Mouse (Mus musculus) urinary bladder, adult 2 months (tissue): ENCODE measurements at regions not wholly inside any gene's neighbourhood (a gene's known extent, or its start where the extent isn't known, plus 50 kb on each side); places are given as distances from the start of the nearest gene placed in this dataset.
"Not testable (repeated sequence)": the region's sequence is repeated elsewhere in the genome, so short reads cannot be mapped to it uniquely, and the experiment has no call there.

ENCODE experiments used
- DNase-seq: peaks from one replicate; pipeline ENCODE4 v3.0.0; 2022; ENCODE audit warnings: low spot score

- no peak for DNase-seq
These were observed 593.5 kb downstream of the Efna5 start for GRCm38 (mm10) chr17:62287666-62288065.

- DNase-seq = no peak
These were observed 594.0 kb downstream of the Efna5 start for GRCm38 (mm10) chr17:62287127-62287526.

GRCm38 (mm10) chr17:62286086-62287080 lies 594.7 kb downstream of the Efna5 start:
- no peak for DNase-seq

- no peak for DNase-seq
These were observed 600.9 kb downstream of the Efna5 start for GRCm38 (mm10) chr17:62280201-62280600.

- no peak for DNase-seq
These were observed 609.7 kb downstream of the Efna5 start for GRCm38 (mm10) chr17:62271399-62271798.

GRCm38 (mm10) chr17:62269279-62269678 lies 611.8 kb downstream of the Efna5 start:
- no peak for DNase-seq

GRCm38 (mm10) chr17:62253448-62253847 lies 627.7 kb downstream of the Efna5 start:
- DNase-seq = no peak

GRCm38 (mm10) chr17:62248011-62248410 lies 633.1 kb downstream of the Efna5 start:
- no peak for DNase-seq

- DNase-seq = no peak
These were observed 634.5 kb downstream of the Efna5 start for GRCm38 (mm10) chr17:62246650-62247049.

- DNase-seq = no peak
These were observed 650.2 kb downstream of the Efna5 start for GRCm38 (mm10) chr17:62230939-62231338.

GRCm38 (mm10) chr17:62210441-62211025 lies 670.6 kb downstream of the Efna5 start:
- DNase-seq = no peak

- no peak for DNase-seq
These were observed 678.5 kb downstream of the Efna5 start for GRCm38 (mm10) chr17:62202658-62203057.

GRCm38 (mm10) chr17:62200491-62200890 lies 680.6 kb downstream of the Efna5 start:
- DNase-seq = no peak

- no peak for DNase-seq
These were observed 681.6 kb downstream of the Efna5 start for GRCm38 (mm10) chr17:62199559-62199958.

GRCm38 (mm10) chr17:62178612-62179210 lies 702.4 kb downstream of the Efna5 start:
- DNase-seq = no peak

GRCm38 (mm10) chr17:62176336-62176735 lies 704.8 kb downstream of the Efna5 start:
- no peak for DNase-seq

GRCm38 (mm10) chr17:62172305-62172704 lies 708.8 kb downstream of the Efna5 start:
- DNase-seq = no peak

- no peak for DNase-seq
These were observed 709.6 kb downstream of the Efna5 start for GRCm38 (mm10) chr17:62171532-62171931.

GRCm38 (mm10) chr17:62161457-62161856 lies 719.7 kb downstream of the Efna5 start:
- no peak for DNase-seq

- no peak for DNase-seq
These were observed 720.8 kb downstream of the Efna5 start for GRCm38 (mm10) chr17:62160301-62160700.

GRCm38 (mm10) chr17:62135050-62135449 lies 746.1 kb downstream of the Efna5 start:
- DNase-seq = no peak

GRCm38 (mm10) chr17:62111703-62112102 lies 769.4 kb downstream of the Efna5 start:
- not testable (repeated sequence) for DNase-seq

- no peak for DNase-seq
These were observed 772.1 kb downstream of the Efna5 start for GRCm38 (mm10) chr17:62109052-62109451.
